Mouse (Mus musculus): ENCODE measurements around the gene Nek9. TPM values are rescaled to one million over a fixed set of nuclear protein-coding genes. Genes with fewer than 3 reads are reported as not detected.
A peak's percentile ranks its signal among the peaks of the same experiment; 100 is the strongest.

The Nek9 gene
- polyA plus RNA-seq, 1 experiment from 2014 or later: 14.0 TPM

DNA sequence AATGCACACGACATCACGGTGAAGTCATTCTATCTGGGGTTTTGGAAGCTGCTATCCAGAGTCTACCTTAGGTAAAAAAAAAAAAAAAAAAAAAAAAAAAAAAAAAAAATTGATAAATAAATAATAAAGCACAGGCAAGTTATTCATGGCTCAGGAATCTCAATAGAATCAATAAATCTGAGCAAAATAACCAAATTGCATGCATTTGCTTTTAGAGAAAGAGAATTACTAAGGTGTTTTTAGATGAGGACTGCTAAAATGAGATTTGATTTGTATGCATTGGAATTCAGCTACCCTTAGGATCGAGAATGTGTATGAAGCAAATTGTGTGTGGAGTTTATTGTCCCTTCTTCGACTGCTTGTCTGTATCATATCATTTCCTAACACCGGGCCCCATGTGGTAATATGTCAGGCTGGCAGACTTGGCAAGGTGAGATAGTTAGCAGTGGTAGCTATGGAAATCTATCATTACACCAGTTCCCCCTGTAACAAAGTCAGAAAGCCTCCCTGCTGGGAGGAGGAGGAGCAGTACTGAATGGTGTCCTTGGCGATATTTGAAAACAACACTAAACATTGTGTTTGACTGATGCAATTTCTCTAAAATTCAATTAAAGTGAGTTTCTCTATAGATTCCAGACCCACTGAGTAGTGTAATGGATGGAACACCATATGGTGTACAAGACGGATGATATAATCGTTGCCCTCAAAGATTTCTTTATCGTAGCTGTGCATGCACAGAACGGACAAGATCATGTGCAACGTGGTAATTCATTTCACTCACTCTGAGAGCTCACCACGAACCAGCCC lies 58.1 kb downstream of the Nek9 start:
- ATAC-seq (replicated peaks; ENCODE audit: low FRiP score): peak; percentile 55; the same call in 1 of the 2 replicates
- Histone ChIP-seq H3K9me3 (ENCODE audit: control insufficient read depth, low read length) (no peaks in the 10 kb centered on the region), H3K4me2 (ENCODE audit: low read depth, low read length, severe bottlenecking) (peak overlapping the region; percentile 90; the same call in 1 of the 2 replicates), H3K36me3 (ENCODE audit: control insufficient read depth, insufficient read depth, low read length) (no peaks in the 10 kb centered on the region), H3K4me3 (ENCODE audit: low read depth, low read length) (peak overlapping the region; percentile 73), H3K4me1 (replicated peaks; ENCODE audit: control insufficient read depth, insufficient read depth, low read length) (peaks cover 3% of the 10 kb centered on the region; the same call in 1 of the 2 replicates), H3K27me3 (ENCODE audit: control insufficient read depth, insufficient read depth, low read length) (no peaks in the 10 kb centered on the region), H3K27ac (ENCODE audit: low read depth, low read length) (no peak overlapping the region), H3K9ac (ENCODE audit: low read length) (no peak overlapping the region)
- WGBS: 62% methylated on average over 12 of the region's 12 CpGs
- DNase-seq (ENCODE audit: low spot score): no peak

DNA sequence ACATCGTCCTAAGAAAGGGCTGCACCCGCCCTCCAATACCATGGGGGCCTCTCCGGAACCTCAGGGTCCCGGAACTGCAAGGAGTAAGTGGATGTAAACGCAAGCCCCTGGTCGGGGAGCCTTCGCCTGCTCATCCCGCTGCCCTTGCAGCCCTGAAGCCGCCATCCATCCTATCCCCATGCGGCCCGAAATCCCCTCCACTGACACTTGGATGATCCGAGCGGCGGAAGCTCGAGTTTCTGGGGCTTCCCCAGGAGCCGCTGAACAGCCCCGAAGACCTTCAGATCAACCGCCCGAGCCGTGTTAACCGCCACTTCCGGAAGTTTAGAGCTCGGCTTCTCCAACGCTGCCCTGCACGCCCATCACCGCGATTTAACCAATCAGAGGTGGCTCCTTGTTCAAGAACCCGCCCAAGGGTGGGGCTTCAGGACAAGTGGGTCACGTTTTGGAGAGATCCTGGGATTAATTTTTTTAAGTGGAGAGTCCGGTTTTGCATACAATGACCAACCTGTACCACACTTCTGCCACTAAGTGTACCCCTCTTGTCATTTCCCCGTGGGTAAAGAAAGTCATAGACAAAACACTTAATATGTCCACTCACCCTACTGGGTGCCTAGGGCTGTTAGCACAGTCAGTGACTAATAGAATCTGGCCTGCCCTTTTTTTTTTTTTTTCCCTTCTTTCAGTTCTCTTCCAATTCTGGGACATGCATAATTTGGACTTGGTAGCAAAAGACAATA lies 58.9 kb downstream of the Nek9 start:
- H3K9ac ChIP-seq (ENCODE audit: low read length): peak overlapping the region; percentile 86
- H3K36me3 ChIP-seq (ENCODE audit: control insufficient read depth, insufficient read depth, low read length): no peaks in the 10 kb centered on the region
- peaks cover 3% of the 10 kb centered on the region; the same call in 1 of the 2 replicates for H3K4me1 ChIP-seq (replicated peaks; ENCODE audit: control insufficient read depth, insufficient read depth, low read length)
- peak overlapping the region; percentile 73 for H3K4me3 ChIP-seq (ENCODE audit: low read depth, low read length)
- ATAC-seq (replicated peaks; ENCODE audit: low FRiP score) (peak; percentile 98), DNase-seq (ENCODE audit: low spot score) (peak; percentile 95)
- H3K4me2 ChIP-seq (ENCODE audit: low read depth, low read length, severe bottlenecking): peak overlapping the region; percentile 90
- no peaks in the 10 kb centered on the region for H3K27me3 ChIP-seq (ENCODE audit: control insufficient read depth, insufficient read depth, low read length)
- WGBS: under 1% methylated on average over 31 of the region's 31 CpGs
- H3K9me3 ChIP-seq (ENCODE audit: control insufficient read depth, low read length): no peaks in the 10 kb centered on the region
- peak overlapping the region; percentile 41 for H3K27ac ChIP-seq (ENCODE audit: low read depth, low read length)

DNA sequence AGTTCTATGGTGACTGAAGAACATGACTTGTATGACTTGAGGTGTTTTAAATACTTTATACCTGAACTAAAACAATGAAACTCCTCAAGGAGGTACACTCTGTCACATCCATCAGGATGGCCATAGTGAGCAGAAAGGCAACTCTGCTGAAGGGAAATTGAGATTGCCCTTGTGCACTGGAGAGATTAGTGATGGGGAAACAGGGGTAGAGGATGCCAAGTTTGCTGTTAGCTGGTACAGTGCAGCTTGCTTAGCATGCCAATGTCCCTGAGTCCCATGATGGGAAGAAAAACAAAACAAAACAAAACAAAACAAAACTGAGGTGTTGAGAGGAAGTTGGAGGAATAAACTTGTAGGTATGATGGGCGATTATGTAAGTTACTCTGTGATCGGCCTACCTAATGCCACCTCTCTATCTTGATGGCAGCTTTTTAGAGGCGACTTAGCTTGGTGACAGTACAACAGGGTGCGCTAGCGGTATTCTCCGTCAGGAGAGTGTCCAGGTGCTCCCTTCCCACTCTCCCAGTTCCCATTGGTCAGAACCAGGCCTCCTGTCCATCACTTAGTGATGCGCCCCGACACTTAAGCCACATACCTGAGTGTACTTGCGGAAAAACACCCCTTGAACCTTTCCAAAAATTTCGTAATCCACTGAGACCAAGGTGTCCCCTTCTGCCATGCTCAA lies 59.6 kb downstream of the Nek9 start:
- ATAC-seq (replicated peaks; ENCODE audit: low FRiP score): peak; percentile 10; the same call in 1 of the 2 replicates
- no peak for DNase-seq (ENCODE audit: low spot score)
- Histone ChIP-seq H3K4me2 (ENCODE audit: low read depth, low read length, severe bottlenecking) (peak overlapping the region; percentile 90), H3K9ac (ENCODE audit: low read length) (peak overlapping the region; percentile 86), H3K27ac (ENCODE audit: low read depth, low read length) (peak overlapping the region; percentile 41; the same call in 1 of the 2 replicates), H3K4me1 (replicated peaks; ENCODE audit: control insufficient read depth, insufficient read depth, low read length) (peaks cover 3% of the 10 kb centered on the region; the same call in 1 of the 2 replicates), H3K9me3 (ENCODE audit: control insufficient read depth, low read length) (no peaks in the 10 kb centered on the region), H3K27me3 (ENCODE audit: control insufficient read depth, insufficient read depth, low read length) (no peaks in the 10 kb centered on the region), H3K36me3 (ENCODE audit: control insufficient read depth, insufficient read depth, low read length) (peaks cover 4% of the 10 kb centered on the region; the same call in 1 of the 2 replicates), H3K4me3 (ENCODE audit: low read depth, low read length) (peak overlapping the region; percentile 73)
- WGBS: 7% methylated on average over 10 of the region's 10 CpGs

DNA sequence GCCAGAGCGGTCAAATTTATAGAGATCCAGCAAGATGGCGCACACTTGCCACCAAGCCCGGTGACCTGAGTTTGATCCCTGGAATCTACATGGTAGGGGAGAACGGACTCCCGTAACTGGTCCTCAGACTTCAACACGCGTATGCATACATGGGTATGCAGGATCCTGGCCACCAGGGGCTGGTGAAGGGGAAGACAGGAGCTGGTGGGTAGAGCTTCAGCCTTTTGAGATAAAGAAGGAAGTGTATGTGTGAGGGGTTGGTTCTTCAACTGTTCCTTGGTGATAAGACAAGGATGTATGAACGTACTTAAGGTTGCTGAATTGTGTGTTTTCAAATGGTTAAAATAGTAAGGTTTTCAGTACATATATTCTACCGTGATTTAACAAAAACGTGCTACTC lies 60.2 kb downstream of the Nek9 start:
- Histone ChIP-seq H3K27ac (ENCODE audit: low read depth, low read length) (no peak overlapping the region), H3K9ac (ENCODE audit: low read length) (no peak overlapping the region), H3K9me3 (ENCODE audit: control insufficient read depth, low read length) (no peaks in the 10 kb centered on the region), H3K27me3 (ENCODE audit: control insufficient read depth, insufficient read depth, low read length) (no peaks in the 10 kb centered on the region), H3K4me1 (replicated peaks; ENCODE audit: control insufficient read depth, insufficient read depth, low read length) (peaks cover 3% of the 10 kb centered on the region; the same call in 1 of the 2 replicates), H3K4me2 (ENCODE audit: low read depth, low read length, severe bottlenecking) (no peak overlapping the region), H3K4me3 (ENCODE audit: low read depth, low read length) (no peak overlapping the region), H3K36me3 (ENCODE audit: control insufficient read depth, insufficient read depth, low read length) (peaks cover 4% of the 10 kb centered on the region; the same call in 1 of the 2 replicates)
- WGBS: 94% methylated on average over 10 of the region's 10 CpGs
- DNase-seq (ENCODE audit: low spot score): no peak
- no peak for ATAC-seq (replicated peaks; ENCODE audit: low FRiP score)

DNA sequence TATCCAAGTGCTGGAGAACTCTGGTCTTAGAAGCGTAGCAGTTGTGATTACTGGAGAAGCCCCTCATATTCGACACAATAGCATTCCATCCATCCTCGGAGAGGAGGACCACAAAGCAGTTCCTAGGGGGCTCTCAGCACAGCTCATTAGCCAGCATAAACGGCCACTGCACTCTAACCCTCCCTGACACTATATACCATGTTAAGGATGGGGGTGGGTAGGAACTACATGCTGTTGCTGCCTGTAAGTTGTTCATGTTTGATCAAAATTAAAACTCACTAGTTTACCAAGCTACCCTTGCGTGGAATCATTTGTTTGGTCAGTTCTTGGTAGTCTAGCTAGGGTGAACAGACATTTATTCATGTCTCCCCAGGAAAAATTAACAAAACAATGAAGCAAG lies 62.9 kb downstream of the Nek9 start:
- Histone ChIP-seq H3K4me2 (ENCODE audit: low read depth, low read length, severe bottlenecking) (no peak overlapping the region), H3K27me3 (ENCODE audit: control insufficient read depth, insufficient read depth, low read length) (no peaks in the 10 kb centered on the region), H3K4me3 (ENCODE audit: low read depth, low read length) (no peak overlapping the region), H3K27ac (ENCODE audit: low read depth, low read length) (no peak overlapping the region), H3K9ac (ENCODE audit: low read length) (no peak overlapping the region), H3K4me1 (replicated peaks; ENCODE audit: control insufficient read depth, insufficient read depth, low read length) (peaks cover 3% of the 10 kb centered on the region; the same call in 1 of the 2 replicates), H3K36me3 (ENCODE audit: control insufficient read depth, insufficient read depth, low read length) (peaks cover 4% of the 10 kb centered on the region; the same call in 1 of the 2 replicates), H3K9me3 (ENCODE audit: control insufficient read depth, low read length) (no peaks in the 10 kb centered on the region)
- WGBS: 72% methylated on average over 5 of the region's 5 CpGs
- DNase-seq (ENCODE audit: low spot score) (no peak), ATAC-seq (replicated peaks; ENCODE audit: low FRiP score) (no peak)

DNA sequence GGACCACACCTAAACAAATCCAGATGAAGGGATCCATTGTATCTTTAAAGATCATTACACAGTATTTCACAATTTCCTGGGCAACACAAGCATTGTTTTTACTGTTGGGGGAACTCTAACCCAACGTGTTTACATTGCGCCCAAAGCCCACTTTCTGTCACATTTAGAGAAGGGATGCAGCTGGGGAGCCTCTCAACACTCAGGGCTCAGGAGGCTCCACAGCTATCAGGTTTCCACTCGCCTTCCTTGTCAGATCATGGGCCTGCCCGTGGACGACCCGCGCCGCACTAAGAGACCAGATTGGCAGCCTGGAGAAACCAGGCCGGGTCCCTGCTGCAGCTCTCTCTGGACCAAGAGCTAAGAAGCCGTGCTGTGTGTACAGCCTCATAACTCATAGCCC lies 65.7 kb downstream of the Nek9 start:
- no peaks in the 10 kb centered on the region for H3K9me3 ChIP-seq (ENCODE audit: control insufficient read depth, low read length)
- H3K4me3 ChIP-seq (ENCODE audit: low read depth, low read length): no peak overlapping the region
- no peak overlapping the region for H3K9ac ChIP-seq (ENCODE audit: low read length)
- no peaks in the 10 kb centered on the region for H3K27me3 ChIP-seq (ENCODE audit: control insufficient read depth, insufficient read depth, low read length)
- H3K4me2 ChIP-seq (ENCODE audit: low read depth, low read length, severe bottlenecking): no peak overlapping the region
- WGBS: 79% methylated on average over 10 of the region's 10 CpGs
- ATAC-seq (replicated peaks; ENCODE audit: low FRiP score): no peak
- no peak overlapping the region for H3K27ac ChIP-seq (ENCODE audit: low read depth, low read length)
- H3K36me3 ChIP-seq (ENCODE audit: control insufficient read depth, insufficient read depth, low read length): peaks cover 4% of the 10 kb centered on the region; the same call in 1 of the 2 replicates
- no peak for DNase-seq (ENCODE audit: low spot score)
- no peaks in the 10 kb centered on the region; the same call in 1 of the 2 replicates for H3K4me1 ChIP-seq (replicated peaks; ENCODE audit: control insufficient read depth, insufficient read depth, low read length)

DNA sequence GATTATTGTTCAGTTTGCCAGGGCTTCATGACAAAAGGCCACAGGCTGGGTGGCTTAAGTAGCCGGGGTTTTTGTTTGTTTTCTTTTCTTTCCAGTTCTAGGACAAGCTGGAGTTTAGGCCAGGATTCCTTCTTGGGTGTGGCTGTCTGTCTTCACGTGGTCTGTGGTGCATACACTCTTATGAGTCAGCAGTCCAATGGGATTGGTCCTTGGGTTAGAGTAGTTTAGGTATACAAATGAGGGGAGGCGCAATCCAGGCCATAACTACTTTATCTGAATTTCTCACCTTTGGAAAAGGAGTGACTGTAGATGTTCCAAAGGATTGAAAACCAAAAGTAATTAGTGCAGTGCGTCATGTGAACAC lies 67.3 kb downstream of the Nek9 start:
- Histone ChIP-seq H3K36me3 (ENCODE audit: control insufficient read depth, insufficient read depth, low read length) (peaks cover 4% of the 10 kb centered on the region; the same call in 1 of the 2 replicates), H3K27ac (ENCODE audit: low read depth, low read length) (no peak overlapping the region), H3K9ac (ENCODE audit: low read length) (no peak overlapping the region), H3K4me1 (replicated peaks; ENCODE audit: control insufficient read depth, insufficient read depth, low read length) (no peaks in the 10 kb centered on the region; the same call in 1 of the 2 replicates), H3K27me3 (ENCODE audit: control insufficient read depth, insufficient read depth, low read length) (no peaks in the 10 kb centered on the region), H3K4me3 (ENCODE audit: low read depth, low read length) (no peak overlapping the region), H3K4me2 (ENCODE audit: low read depth, low read length, severe bottlenecking) (no peak overlapping the region), H3K9me3 (ENCODE audit: control insufficient read depth, low read length) (no peaks in the 10 kb centered on the region)
- WGBS: 80% methylated on average over 4 of the region's 4 CpGs
- no peak for DNase-seq (ENCODE audit: low spot score)
- no peak for ATAC-seq (replicated peaks; ENCODE audit: low FRiP score)

DNA sequence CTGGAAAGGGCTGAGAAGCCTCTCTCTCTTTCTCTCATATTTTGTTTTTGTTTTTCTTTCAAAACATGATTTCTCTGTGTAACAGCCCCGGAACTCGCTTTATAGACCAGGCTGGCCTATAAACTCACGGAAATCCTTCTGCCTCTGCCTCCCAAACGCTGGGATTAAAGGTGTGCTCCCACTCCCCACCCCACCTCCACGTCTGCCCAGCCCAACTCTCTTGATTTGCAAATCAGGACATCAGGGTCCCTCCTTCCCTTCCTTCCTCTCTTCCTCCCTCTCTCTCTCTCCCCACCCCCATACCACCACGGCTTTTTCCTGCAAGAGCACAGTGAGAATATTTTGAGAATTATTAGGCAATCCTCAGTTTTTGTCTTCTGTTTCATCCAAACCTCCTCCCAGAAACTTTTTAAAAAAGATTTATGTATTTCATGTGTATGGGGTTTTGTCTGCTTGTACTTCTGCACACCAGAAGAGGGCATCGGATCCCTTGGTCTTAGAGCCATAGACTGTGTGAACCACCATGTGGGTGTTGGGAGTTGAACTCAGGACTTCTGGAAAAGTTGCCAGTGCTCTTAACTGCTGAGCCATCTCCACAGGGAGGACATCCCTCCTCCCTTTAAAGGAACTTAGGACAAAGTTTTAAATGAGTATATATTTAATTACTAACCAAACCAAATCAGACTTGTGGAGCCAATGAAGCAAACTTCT lies 67.9 kb downstream of the Nek9 start:
- ATAC-seq (replicated peaks; ENCODE audit: low FRiP score): no peak
- no peak overlapping the region for H3K4me3 ChIP-seq (ENCODE audit: low read depth, low read length)
- no peak for DNase-seq (ENCODE audit: low spot score)
- H3K27ac ChIP-seq (ENCODE audit: low read depth, low read length): no peak overlapping the region
- H3K27me3 ChIP-seq (ENCODE audit: control insufficient read depth, insufficient read depth, low read length): no peaks in the 10 kb centered on the region
- H3K4me1 ChIP-seq (replicated peaks; ENCODE audit: control insufficient read depth, insufficient read depth, low read length): no peaks in the 10 kb centered on the region; the same call in 1 of the 2 replicates
- H3K36me3 ChIP-seq (ENCODE audit: control insufficient read depth, insufficient read depth, low read length): peaks cover 4% of the 10 kb centered on the region; the same call in 1 of the 2 replicates
- 80% methylated on average over 7 of the region's 7 CpGs for WGBS
- H3K9ac ChIP-seq (ENCODE audit: low read length): no peak overlapping the region
- no peak overlapping the region for H3K4me2 ChIP-seq (ENCODE audit: low read depth, low read length, severe bottlenecking)
- no peaks in the 10 kb centered on the region for H3K9me3 ChIP-seq (ENCODE audit: control insufficient read depth, low read length)
